Mouse (Mus musculus) neural tube, embryonic 15.5 days (tissue): ENCODE results near the gene Ccdc83. TPM values are rescaled to one million over a fixed set of nuclear protein-coding genes. Genes with fewer than 3 reads are reported as not detected.

Source experiments
- ATAC-seq: fragments of 200-750 bp; cut with Nextera tagmentation; 2 replicates; pipeline ENCODE4 v1.8.0; 2017; ENCODE audit warnings: mild to moderate bottlenecking, moderate TSS enrichment, moderate library complexity; ENCODE audit not compliant: low FRiP score
- H3K27ac ChIP-seq: fragments of 300-500 bp; sonication (generic); replicated peaks from 2 replicates; pipeline ENCODE4 v1.5.1; 2015; ENCODE audit warnings: mild to moderate bottlenecking, inconsistent platforms
- H3K27me3 ChIP-seq: fragments of 300-500 bp; sonication (generic); replicated peaks from 2 replicates; pipeline ENCODE4 v1.6.1; 2015; ENCODE audit warnings: inconsistent platforms
- H3K36me3 ChIP-seq: fragments of 300-500 bp; sonication (generic); 2 replicates; pipeline ENCODE4 v1.6.1; 2015; ENCODE audit warnings: inconsistent platforms
- H3K4me1 ChIP-seq: fragments of 300-500 bp; sonication (generic); 2 replicates; pipeline ENCODE4 v1.6.1; 2015; ENCODE audit warnings: inconsistent platforms
- H3K4me2 ChIP-seq: fragments of 300-500 bp; sonication (generic); 2 replicates; pipeline ENCODE4 v1.6.1; 2015; ENCODE audit warnings: inconsistent platforms, mild to moderate bottlenecking, moderate library complexity
- H3K4me3 ChIP-seq: fragments of 300-500 bp; sonication (generic); replicated peaks from 2 replicates; pipeline ENCODE4 v1.5.1; 2015; ENCODE audit warnings: mild to moderate bottlenecking, inconsistent platforms
- H3K9ac ChIP-seq: fragments of 300-500 bp; sonication (generic); replicated peaks from 2 replicates; pipeline ENCODE4 v1.6.1; 2015; ENCODE audit warnings: mild to moderate bottlenecking, inconsistent platforms
- H3K9me3 ChIP-seq: fragments of 300-500 bp; sonication (generic); replicated peaks from 2 replicates; pipeline ENCODE4 v1.6.1; 2016; ENCODE audit warnings: inconsistent platforms
- WGBS: fragments of 180-500 bp; shearing (Covaris S2); methylation state at CpG from one replicate; pipeline ENCODE4 v1.1.7; 2015; ENCODE audit warnings: mixed read lengths; 5-methylcytosine and 5-hydroxymethylcytosine counted together
- polyA plus RNA-seq: library from polyadenylated mRNA; unstranded; fragments of >200 nt; fragmentation: Nextera tagmentation; extraction: Ambion mirVana; gene quantifications from 2 replicates; pipeline ENCODE4 v1.2.1, GENCODE M21; 2015

Gene Ccdc83
- polyA plus RNA-seq, 1 experiment from 2014 or later: not detected

DNA sequence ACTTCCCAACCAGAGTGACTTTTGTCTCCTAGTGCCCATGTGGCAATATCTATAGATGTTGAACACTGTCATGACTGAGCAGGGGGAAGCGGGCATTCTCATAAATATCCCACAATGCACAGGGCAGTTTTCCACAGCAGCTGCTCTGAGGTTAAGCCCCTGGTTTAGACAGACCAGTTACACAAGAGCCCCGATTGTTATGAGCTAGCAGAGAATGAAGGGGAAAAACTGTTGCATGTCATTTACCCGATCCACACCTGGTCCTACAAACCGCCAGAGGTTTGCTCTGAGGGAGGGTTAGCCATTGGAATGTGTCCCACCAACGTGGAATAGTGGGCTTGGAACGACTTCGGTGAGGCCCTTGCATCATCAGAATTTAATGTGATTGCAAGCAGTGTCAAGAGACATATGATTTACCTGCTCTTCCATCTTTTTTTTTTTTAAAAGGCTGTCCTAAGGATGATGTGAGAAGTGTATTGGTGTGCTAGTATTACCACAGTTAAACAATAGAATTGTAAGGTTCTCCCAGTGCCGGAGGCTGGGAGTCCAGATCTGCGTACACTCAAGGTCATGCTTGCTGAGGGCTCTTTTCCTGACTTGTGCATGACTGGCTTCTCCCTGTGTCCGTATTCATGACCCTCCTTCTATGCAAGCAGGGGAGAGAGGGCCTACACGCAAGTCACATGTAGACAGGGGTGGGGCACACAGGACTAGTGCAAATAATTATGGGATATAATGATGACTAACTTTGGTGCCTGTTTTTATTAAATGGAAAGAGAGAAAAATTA, 16.4 kb upstream of the Ccdc83 start:
- H3K9me3 ChIP-seq: no peaks in the 10 kb centered on the region
- 83% methylated on average over 11 of the region's 11 CpGs for WGBS
- no peak for ATAC-seq
- H3K4me1 ChIP-seq: no peaks in the 10 kb centered on the region
- no peak overlapping the region for H3K4me3 ChIP-seq
- H3K36me3 ChIP-seq: no peaks in the 10 kb centered on the region
- no peak overlapping the region for H3K4me2 ChIP-seq
- no peaks in the 10 kb centered on the region for H3K27me3 ChIP-seq
- no peak overlapping the region for H3K27ac ChIP-seq
- H3K9ac ChIP-seq: no peak overlapping the region

DNA sequence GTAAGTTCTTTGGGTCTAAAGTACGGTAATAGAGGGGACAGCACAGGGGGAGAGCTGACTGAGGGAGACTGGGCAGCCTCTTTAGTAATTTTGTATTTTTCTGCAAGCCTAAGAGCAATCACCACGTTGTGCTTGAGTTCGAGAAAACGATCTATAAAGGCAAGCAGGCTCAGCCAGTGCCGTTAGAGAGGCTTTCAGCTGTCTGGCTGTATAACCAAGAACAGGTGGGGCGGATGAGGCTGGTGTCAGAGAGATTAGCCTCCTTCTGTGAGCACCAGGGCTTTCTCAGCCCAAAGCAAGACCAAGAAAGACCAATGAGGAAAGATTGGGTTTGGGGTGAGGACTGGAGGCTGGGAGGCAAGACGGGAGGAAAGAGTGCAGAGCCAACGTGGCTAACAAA, 15.3 kb upstream of the Ccdc83 start:
- Histone ChIP-seq H3K36me3 (no peaks in the 10 kb centered on the region), H3K27me3 (no peaks in the 10 kb centered on the region), H3K27ac (no peak overlapping the region), H3K9me3 (no peaks in the 10 kb centered on the region), H3K4me2 (no peak overlapping the region), H3K9ac (no peak overlapping the region), H3K4me1 (no peaks in the 10 kb centered on the region), H3K4me3 (no peak overlapping the region)
- ATAC-seq: no peak
- 64% methylated on average over 8 of the region's 8 CpGs for WGBS

GRCm38 (mm10) chr7:90280274-90280875, 14.8 kb upstream of the Ccdc83 start:
- Histone ChIP-seq H3K36me3 (no peaks in the 10 kb centered on the region), H3K4me2 (no peak overlapping the region), H3K4me3 (no peak overlapping the region), H3K9me3 (no peaks in the 10 kb centered on the region), H3K27me3 (no peaks in the 10 kb centered on the region), H3K4me1 (no peaks in the 10 kb centered on the region), H3K27ac (no peak overlapping the region), H3K9ac (no peak overlapping the region)
- ATAC-seq: no peak
- WGBS: 67% methylated on average over 11 of the region's 11 CpGs

DNA sequence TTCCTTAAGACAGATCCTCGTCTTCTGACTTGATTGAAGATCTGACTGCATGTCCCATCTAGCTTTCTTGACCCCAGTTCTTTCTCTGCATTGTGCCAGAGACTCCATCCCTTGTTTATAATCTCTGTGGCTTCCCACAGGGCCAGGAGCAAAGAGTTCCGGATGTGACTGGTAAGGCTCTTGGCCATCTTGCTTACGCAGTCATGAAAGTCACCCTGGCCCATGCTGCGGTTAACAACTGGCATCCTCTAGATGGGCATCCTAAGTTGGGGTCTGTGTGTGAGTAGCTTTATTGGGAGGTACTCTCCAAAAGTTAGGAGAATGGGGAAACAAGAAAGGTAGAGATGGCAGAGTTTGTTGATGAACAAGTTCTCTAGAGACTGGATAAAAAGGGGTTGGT, 13.6 kb upstream of the Ccdc83 start:
- 92% methylated on average over 4 of the region's 4 CpGs for WGBS
- H3K4me2 ChIP-seq: no peak overlapping the region
- H3K4me1 ChIP-seq: no peaks in the 10 kb centered on the region
- no peaks in the 10 kb centered on the region for H3K27me3 ChIP-seq
- H3K27ac ChIP-seq: no peak overlapping the region
- no peaks in the 10 kb centered on the region for H3K9me3 ChIP-seq
- H3K9ac ChIP-seq: no peak overlapping the region
- ATAC-seq: no peak
- no peak overlapping the region for H3K4me3 ChIP-seq
- H3K36me3 ChIP-seq: no peaks in the 10 kb centered on the region

GRCm38 (mm10) chr7:90277769-90278168, 12.2 kb upstream of the Ccdc83 start:
- Histone ChIP-seq H3K27me3 (no peaks in the 10 kb centered on the region), H3K4me3 (no peak overlapping the region), H3K4me1 (no peaks in the 10 kb centered on the region), H3K27ac (no peak overlapping the region), H3K9ac (no peak overlapping the region), H3K36me3 (no peaks in the 10 kb centered on the region), H3K4me2 (no peak overlapping the region), H3K9me3 (no peaks in the 10 kb centered on the region)
- 89% methylated on average over 4 of the region's 4 CpGs for WGBS
- no peak for ATAC-seq

- no peaks in the 10 kb centered on the region for H3K27me3 ChIP-seq
- no peak overlapping the region for H3K4me3 ChIP-seq
- no peaks in the 10 kb centered on the region for H3K36me3 ChIP-seq
- no peak overlapping the region for H3K9ac ChIP-seq
- no peak for ATAC-seq
- H3K4me1 ChIP-seq: no peaks in the 10 kb centered on the region
- 84% methylated on average over 3 of the region's 3 CpGs for WGBS
- H3K27ac ChIP-seq: no peak overlapping the region
- no peak overlapping the region for H3K4me2 ChIP-seq
- H3K9me3 ChIP-seq: no peaks in the 10 kb centered on the region
Measured at GRCm38 (mm10) chr7:90277246-90277645, 11.7 kb upstream of the Ccdc83 start.

DNA sequence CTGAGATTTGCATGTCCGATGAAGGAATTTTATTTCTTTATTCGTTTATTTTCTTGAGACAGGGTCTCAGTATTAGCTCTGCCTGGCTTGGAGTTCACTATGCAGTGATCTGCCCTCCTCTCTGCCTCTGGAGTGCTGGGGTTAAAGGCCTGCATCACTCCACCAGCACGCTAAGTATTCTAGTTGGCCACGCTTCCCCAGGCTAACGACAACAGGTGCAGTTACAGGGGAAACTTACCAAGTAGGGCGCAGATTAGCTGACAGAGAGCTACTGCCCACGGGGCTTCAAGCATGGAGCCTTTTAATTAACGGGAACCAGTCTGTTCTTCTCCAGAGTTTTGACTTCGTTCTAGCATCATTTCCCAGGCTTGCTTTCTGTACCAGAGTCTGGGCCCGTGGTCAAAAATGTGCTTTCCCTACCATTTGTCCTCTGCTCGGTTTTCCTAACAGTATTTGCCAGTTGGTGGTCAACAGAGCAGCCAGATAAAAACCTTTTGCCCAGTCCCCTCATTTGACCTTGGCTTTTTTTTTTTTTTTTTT, 9.1 kb upstream of the Ccdc83 start:
- no peak for ATAC-seq
- Histone ChIP-seq H3K4me3 (no peak overlapping the region), H3K36me3 (no peaks in the 10 kb centered on the region), H3K27me3 (no peaks in the 10 kb centered on the region), H3K27ac (no peak overlapping the region), H3K4me2 (no peak overlapping the region), H3K4me1 (no peaks in the 10 kb centered on the region), H3K9ac (no peak overlapping the region), H3K9me3 (no peaks in the 10 kb centered on the region)
- WGBS: 75% methylated on average over 11 of the region's 11 CpGs

- Histone ChIP-seq H3K9me3 (no peaks in the 10 kb centered on the region), H3K4me3 (no peak overlapping the region), H3K27me3 (no peaks in the 10 kb centered on the region), H3K9ac (no peak overlapping the region), H3K4me2 (no peak overlapping the region), H3K4me1 (peaks cover 4% of the 10 kb centered on the region), H3K36me3 (no peaks in the 10 kb centered on the region), H3K27ac (no peak overlapping the region)
- ATAC-seq: no peak
- 82% methylated on average over 3 of the region's 3 CpGs for WGBS
Measured at GRCm38 (mm10) chr7:90270141-90270540, 4.6 kb upstream of the Ccdc83 start.

- Histone ChIP-seq H3K9ac (no peak overlapping the region), H3K9me3 (no peaks in the 10 kb centered on the region), H3K4me1 (peaks cover 5% of the 10 kb centered on the region), H3K36me3 (no peaks in the 10 kb centered on the region), H3K27ac (no peak overlapping the region; the same call in 1 of the 2 replicates), H3K4me3 (no peak overlapping the region), H3K27me3 (no peaks in the 10 kb centered on the region), H3K4me2 (peak overlapping the region; percentile 40)
- no peak for ATAC-seq
- WGBS: 17% methylated on average over 7 of the region's 7 CpGs
Measured at GRCm38 (mm10) chr7:90261902-90262599, 3.5 kb downstream of the Ccdc83 start.

DNA sequence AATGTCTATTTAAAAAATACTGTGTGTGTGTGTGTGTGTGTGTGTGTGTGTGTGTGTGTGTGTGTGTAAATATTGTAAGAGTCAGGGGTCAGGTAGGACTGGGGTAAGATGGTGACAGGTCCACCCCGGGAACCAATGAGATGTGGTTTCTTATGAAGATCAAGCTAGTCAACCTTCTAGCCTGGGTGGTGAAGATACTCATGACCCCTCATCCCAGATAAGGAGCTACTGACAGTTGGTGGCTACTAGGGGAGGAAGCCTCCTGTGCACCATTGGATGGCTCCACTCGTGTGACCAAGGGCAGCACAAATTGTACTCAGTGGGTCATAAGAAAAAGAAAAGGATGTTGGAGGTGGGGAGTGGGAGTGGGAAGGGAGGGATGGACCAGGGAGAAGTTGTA, 5.7 kb downstream of the Ccdc83 start:
- 87% methylated on average over 2 of the region's 2 CpGs for WGBS

DNA sequence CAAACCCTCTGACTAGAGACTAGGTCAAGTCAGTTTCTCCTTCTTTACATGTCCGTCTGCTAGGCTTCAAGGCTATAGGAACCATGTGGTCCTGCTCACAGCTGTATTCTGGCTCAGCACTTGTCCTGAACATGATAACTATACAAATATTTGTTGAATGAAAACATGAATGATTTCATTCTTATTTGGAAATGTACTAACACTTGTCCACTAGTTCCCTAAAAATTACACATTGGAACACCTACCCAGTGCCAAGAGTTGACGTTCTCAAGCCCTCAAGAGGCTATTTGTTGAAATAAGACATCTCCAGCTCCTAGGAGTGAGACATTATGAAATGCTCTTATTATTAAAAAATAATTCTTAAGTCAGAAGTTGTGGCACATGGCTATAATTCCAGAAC, 6.9 kb downstream of the Ccdc83 start:
- Histone ChIP-seq H3K9ac (no peak overlapping the region), H3K4me2 (no peak overlapping the region)

More for the DNA sequence above, 5.7 kb downstream of the Ccdc83 start:
- no peak overlapping the region for H3K27ac ChIP-seq
- H3K4me2 ChIP-seq: no peak overlapping the region
- ATAC-seq: no peak
- H3K27me3 ChIP-seq: no peaks in the 10 kb centered on the region
- H3K9ac ChIP-seq: no peak overlapping the region
- H3K36me3 ChIP-seq: no peaks in the 10 kb centered on the region
- no peaks in the 10 kb centered on the region for H3K9me3 ChIP-seq
- no peaks in the 10 kb centered on the region for H3K4me1 ChIP-seq
- H3K4me3 ChIP-seq: no peak overlapping the region

DNA sequence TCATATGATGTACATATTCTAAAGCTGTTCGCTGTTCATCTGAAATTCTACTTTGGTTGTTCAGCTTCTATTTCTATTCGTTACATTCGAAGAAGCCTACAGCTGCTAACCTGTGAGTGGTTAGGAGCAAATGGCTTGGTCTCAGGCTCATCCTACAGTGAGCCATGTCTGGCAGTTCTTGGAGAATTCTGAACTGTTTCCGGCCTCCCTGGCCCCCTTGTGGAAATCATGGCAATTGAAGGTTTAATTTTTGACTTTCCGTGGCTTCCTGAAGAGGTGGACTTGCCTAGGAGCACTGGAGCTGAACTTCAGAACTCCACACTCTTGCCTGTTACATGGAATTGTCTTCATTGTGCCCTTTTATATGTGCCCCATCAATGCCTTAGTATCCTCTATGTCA, 12.6 kb downstream of the Ccdc83 start:
- no peak overlapping the region for H3K27ac ChIP-seq
- ATAC-seq: no peak
- no peaks in the 10 kb centered on the region for H3K36me3 ChIP-seq
- H3K4me3 ChIP-seq: no peak overlapping the region
- no peak overlapping the region for H3K9ac ChIP-seq
- H3K4me1 ChIP-seq: no peaks in the 10 kb centered on the region
- no peaks in the 10 kb centered on the region for H3K9me3 ChIP-seq
- no peak overlapping the region for H3K4me2 ChIP-seq
- no peaks in the 10 kb centered on the region for H3K27me3 ChIP-seq
- WGBS: 81% methylated on average over 5 of the region's 5 CpGs

More for the DNA sequence above, 6.9 kb downstream of the Ccdc83 start:
- Histone ChIP-seq H3K9me3 (no peaks in the 10 kb centered on the region), H3K4me1 (no peaks in the 10 kb centered on the region), H3K27ac (no peak overlapping the region), H3K36me3 (no peaks in the 10 kb centered on the region), H3K27me3 (no peaks in the 10 kb centered on the region), H3K4me3 (no peak overlapping the region)
- WGBS: 95% methylated on average over 2 of the region's 2 CpGs
- ATAC-seq: no peak
